Mouse (Mus musculus): ENCODE results near the gene Glod5.

Gene Glod5

GRCm38 (mm10) chrX:7967596-7968201 lies 50.6 kb downstream of the Glod5 start:
- no peak for DNase-seq

- no peak for DNase-seq
These were observed 52.1 kb downstream of the Glod5 start for GRCm38 (mm10) chrX:7966161-7966560.

- DNase-seq: no peak
These were observed 54.3 kb downstream of the Glod5 start for GRCm38 (mm10) chrX:7963829-7964626.

GRCm38 (mm10) chrX:7958868-7959267 lies 59.4 kb downstream of the Glod5 start:
- DNase-seq: no peak

Data from cerebellum, postnatal 25 days (tissue).